Mouse (Mus musculus) cortical plate, adult 2 months (tissue): ENCODE data around the gene Mrpl27. TPM values are rescaled to one million over a fixed set of nuclear protein-coding genes. Genes with fewer than 3 reads are reported as not detected.

Source experiments
- H3K27ac ChIP-seq: fragments of 200-500 bp; 2 replicates; pipeline ENCODE4 v1.5.1; 2012; ENCODE audit warnings: low read length, control low read depth, inconsistent platforms; ENCODE audit not compliant: insufficient read depth
- H3K4me1 ChIP-seq: fragments of 200-500 bp; 2 replicates; pipeline ENCODE4 v1.6.1; 2011; ENCODE audit warnings: low read length; ENCODE audit not compliant: control insufficient read depth, insufficient read depth
- H3K4me3 ChIP-seq: fragments of 200-500 bp; 2 replicates; pipeline ENCODE4 v1.5.1; 2011; ENCODE audit warnings: mild to moderate bottlenecking, low read length, control low read depth; ENCODE audit not compliant: insufficient read depth
- CTCF ChIP-seq: fragments of 200-500 bp; IDR thresholded peaks from 2 replicates; pipeline ENCODE4 v1.5.1; 2011; ENCODE audit warnings: mild to moderate bottlenecking, control low read depth, low read length; ENCODE audit not compliant: insufficient read depth; ENCODE audit errors: extremely low read depth
- POLR2A ChIP-seq: fragments of 200-500 bp; IDR thresholded peaks from 2 replicates; pipeline ENCODE4 v1.6.1; 2011; ENCODE audit warnings: mild to moderate bottlenecking, low read length, control low read depth; ENCODE audit not compliant: insufficient read depth; ENCODE audit errors: extremely low read depth
- polyA plus RNA-seq: library from polyadenylated mRNA; depleted of rRNA; stranded (reverse); fragments of >200 nt; gene quantifications from 2 replicates; pipeline ENCODE4 v1.2.3, GENCODE M21; 2012; rRNA removed

Gene Mrpl27
- polyA plus RNA-seq, 1 experiment, result 122 TPM

DNA sequence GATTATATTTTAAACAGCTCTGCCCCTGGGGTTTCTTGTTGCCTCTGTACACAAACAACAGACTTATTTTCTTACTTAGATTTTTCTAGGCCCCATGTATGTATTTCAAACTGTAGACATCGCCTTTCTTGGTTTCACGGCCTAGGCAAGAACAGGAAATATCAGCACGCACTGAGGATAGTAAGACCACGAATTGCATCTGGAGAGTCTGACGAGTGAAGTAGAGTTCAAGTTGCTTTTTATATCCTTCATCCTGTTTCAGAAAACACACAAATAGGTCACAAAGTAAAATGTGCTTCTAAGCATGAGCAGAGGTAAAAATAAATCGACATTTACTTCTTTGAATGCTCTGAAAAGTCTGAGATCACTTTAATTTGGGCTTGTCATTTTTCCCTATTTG lies 41.9 kb downstream of the Mrpl27 start:
- TF ChIP-seq POLR2A (no peak), CTCF (no peak)
- H3K4me3 ChIP-seq, result no peak overlapping the region
- no peaks in the 10 kb centered on the region for H3K4me1 ChIP-seq
- no peak overlapping the region for H3K27ac ChIP-seq

DNA sequence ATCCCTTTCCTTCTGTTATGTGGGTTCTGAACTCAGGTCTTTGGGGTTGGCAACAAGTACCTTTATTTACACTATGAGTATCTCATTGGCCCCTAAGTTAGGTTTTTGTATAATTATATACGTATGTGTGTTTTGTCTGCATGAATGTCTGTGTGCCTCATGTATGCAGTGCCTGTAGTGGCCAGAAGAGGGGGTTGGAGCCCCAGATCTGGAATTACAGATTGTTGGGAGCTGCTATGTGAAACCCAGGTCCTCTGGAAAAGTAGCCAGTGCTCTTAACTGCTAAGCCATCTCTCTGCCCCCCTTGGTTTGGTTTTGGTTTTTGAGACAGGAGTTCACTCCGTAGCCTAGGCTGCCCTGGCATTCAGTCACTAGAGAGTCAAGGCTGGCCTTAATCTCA lies 43.6 kb downstream of the Mrpl27 start:
- no peak for TF ChIP-seq CTCF
- no peak for TF ChIP-seq POLR2A
- H3K4me1 ChIP-seq, result no peaks in the 10 kb centered on the region
- H3K27ac ChIP-seq, result no peak overlapping the region
- no peak overlapping the region for H3K4me3 ChIP-seq

DNA sequence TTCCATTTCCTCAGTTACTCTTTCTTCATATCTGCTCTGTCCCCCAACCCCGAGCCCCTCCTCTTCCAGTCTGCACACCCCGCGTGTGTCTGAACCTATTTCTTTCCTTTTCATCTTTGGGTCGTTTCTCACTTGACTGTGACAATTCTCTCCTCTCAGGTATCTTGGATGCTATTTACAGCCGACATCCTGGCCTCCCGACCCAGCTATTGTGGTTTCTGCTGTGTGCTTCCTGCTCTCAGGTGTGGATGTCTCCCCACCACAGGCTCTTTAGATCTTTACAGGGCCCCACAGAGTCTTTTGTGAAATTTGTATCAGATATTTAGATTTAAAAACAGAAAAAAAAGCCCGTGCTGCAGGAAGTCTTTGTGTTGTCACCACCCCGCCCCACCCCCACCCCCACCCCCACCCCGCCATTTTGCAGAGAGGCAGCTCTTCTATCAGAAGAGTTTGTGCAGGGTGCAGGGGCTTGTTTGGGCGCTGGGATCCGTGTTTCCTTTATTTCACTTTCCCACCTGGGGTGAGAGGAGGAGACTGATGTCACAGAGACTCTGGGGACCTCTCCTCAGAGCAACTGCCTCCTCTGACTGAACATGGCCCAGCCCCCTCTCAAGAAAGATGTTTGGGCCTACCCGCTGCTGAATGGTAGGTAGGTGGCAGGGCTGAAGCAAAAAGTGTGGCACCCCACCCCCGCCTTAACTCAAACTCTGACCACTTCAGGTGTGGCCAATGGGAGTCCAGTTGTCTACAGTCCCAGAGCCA lies 44.3 kb downstream of the Mrpl27 start:
- no peak overlapping the region for H3K4me3 ChIP-seq
- TF ChIP-seq CTCF (no peak), POLR2A (no peak)
- H3K4me1 ChIP-seq, result no peaks in the 10 kb centered on the region
- no peak overlapping the region for H3K27ac ChIP-seq

DNA sequence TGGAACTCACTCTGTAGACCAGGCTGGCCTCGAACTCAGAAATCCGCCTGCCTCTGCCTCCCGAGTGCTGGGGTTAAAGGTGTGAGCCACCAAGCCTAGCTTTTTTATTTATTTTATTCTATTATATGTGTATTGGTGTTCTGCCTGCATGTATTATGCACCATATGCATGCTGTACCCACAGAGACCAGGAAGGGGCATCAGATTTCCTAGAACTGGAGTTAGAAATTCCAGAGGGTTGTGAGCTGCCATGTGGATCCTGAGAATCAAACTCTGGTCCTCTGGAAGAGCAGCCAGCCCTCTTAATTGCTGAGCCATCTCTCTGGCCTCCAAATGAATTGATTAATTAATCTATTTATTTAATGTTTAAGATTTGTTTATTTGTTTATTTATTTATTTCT lies 45.8 kb downstream of the Mrpl27 start:
- Histone ChIP-seq H3K4me1 (no peaks in the 10 kb centered on the region), H3K4me3 (no peak overlapping the region), H3K27ac (no peak overlapping the region)
- TF ChIP-seq POLR2A (no peak), CTCF (no peak)

DNA sequence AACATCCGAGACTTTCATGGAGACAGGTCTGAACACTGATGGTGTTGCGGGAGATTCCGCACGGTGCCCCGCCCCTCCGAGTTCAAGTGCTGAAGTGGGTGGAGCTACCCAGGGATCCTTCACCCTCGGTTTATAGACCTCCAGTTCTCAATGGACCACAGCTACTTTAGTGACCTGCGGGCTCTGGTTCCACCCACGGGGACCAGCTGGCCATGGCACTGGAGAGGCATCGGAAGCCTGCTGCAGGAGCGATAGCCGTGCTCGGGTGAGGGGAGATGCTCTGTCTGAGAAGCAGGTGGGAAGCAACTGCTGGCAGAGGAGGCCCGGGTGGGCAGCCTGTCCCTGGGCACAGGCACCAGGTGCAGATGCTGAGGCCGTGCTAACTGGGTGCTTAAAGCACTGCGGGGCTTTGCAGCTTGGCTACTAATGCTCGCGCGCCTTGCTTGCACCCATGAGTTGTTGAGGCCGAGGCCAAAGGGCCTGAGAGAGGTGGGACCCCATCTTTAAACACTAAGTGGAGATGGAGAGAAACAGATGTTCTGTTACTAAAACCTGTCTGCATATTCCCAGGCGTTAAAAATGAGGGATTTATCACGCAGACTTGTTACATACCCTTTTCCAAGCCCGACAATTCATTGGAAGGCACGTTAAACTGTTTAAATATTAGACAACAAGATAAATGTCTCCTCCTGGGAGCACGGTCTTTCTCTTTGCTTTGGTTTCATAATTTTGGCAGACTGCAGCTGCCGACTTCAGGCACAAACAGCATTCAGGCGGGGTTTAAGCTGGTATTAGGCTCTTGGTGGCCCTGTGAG lies 48.0 kb downstream of the Mrpl27 start:
- H3K27ac ChIP-seq, result no peak overlapping the region
- TF ChIP-seq CTCF (no peak), POLR2A (no peak)
- H3K4me3 ChIP-seq, result no peak overlapping the region
- H3K4me1 ChIP-seq, result no peaks in the 10 kb centered on the region

DNA sequence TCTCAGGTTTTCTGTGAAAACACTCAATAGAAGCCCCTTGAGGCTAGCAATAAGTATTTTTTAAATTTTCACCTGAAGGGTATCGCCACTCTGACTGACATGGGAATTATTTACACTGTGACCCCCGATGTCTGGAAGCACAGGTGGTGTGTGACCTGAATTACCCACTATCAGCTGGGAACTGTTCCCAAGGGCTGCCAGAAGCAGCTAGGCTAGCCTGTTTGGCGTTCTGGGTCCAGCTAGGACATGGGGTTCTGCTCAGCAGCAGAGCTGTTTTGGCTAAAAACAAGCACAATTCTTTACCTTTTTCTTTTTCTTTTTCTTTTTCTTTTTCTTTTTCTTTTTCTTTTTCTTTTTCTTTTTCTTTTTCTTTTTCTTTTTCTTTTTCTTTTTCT lies 48.6 kb downstream of the Mrpl27 start:
- Histone ChIP-seq H3K4me3 (no peak overlapping the region), H3K27ac (no peak overlapping the region)
- TF ChIP-seq CTCF (no peak), POLR2A (no peak)

DNA sequence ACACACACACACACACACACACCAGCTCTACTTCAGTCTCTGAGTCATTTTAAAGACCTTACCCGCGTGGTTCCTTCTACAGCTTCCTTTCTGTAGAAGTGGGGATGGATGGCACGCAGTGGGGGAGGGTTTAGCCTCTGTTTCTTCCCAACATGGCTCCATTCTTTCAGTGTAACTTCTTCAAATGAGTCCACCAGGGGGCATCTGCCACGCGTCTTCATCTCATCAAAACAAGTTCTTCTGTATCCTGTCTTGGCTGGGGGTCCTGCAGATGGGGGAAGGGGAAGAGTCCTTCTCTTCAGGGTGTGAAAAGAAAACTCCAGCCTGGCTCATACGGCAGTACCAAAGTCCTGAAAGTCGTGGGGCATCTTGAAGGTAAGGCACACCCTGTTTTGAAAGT lies 50.5 kb downstream of the Mrpl27 start:
- TF ChIP-seq CTCF (no peak), POLR2A (no peak)
- H3K4me1 ChIP-seq, result no peaks in the 10 kb centered on the region
- no peak overlapping the region for H3K4me3 ChIP-seq
- H3K27ac ChIP-seq, result no peak overlapping the region

More for the DNA sequence above, 48.6 kb downstream of the Mrpl27 start:
- H3K4me1 ChIP-seq, result no peaks in the 10 kb centered on the region

DNA sequence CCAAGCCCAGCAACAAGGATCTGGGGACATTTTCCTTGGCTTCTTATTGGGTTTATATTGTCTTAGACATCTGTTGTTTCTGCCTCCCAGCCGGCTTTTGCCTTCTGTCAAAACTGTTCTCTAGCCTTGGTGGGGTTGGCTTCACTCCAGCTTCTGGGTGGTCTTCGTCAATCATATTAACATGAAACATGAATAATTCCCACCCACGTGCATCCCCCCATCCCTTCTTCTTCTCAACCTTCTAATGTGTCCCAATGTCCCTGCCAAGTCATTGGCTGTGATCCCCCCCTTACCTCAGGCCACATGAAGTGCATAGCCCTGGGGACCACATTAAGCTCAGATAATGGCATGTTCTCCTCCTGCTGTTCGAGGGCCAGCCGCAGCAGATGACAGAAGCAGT lies 50.9 kb downstream of the Mrpl27 start, which contains the start of gene Gm11541:
Gene Gm11541, minus strand, starts transcription at position 28 of the 400 bp plus-strand sequence.
- TF ChIP-seq POLR2A (no peak), CTCF (no peak)
- H3K4me1 ChIP-seq, result no peaks in the 10 kb centered on the region
- no peak within 1 kb of the TSS for H3K4me3 ChIP-seq
- no peak within 1 kb of the TSS for H3K27ac ChIP-seq

Other genes with a start within 250 kb of the Mrpl27 start
- 137 and 159 TPM in 2 replicates for gene Cacna1g, start 179.6 kb upstream of the Mrpl27 start, polyA plus RNA-seq
- 0.15 and 0.25 TPM in 2 replicates for gene Spata20, start 167.6 kb upstream of the Mrpl27 start, polyA plus RNA-seq
- gene Epn3, start 153.8 kb upstream of the Mrpl27 start, polyA plus RNA-seq, result 0.76 and 0.98 TPM in 2 replicates
- 2.4 and 2.5 TPM in 2 replicates for gene Mycbpap, start 132.0 kb upstream of the Mrpl27 start, polyA plus RNA-seq
- gene Rsad1, start 104.5 kb upstream of the Mrpl27 start, polyA plus RNA-seq, result 16.9 and 18.3 TPM in 2 replicates
- 0.08 and 0.15 TPM in 2 replicates for gene Chad, start 88.7 kb upstream of the Mrpl27 start, polyA plus RNA-seq
- gene Acsf2, start 51.9 kb upstream of the Mrpl27 start, polyA plus RNA-seq, result 15.2 and 15.8 TPM in 2 replicates
- gene Lrrc59, start 24.0 kb upstream of the Mrpl27 start, polyA plus RNA-seq, result 70.9 and 71.8 TPM in 2 replicates
- gene Eme1, start 197 bp downstream of the Mrpl27 start, polyA plus RNA-seq, result 0.17 TPM in 2 replicates
- 21.2 and 22.3 TPM in 2 replicates for gene Xylt2, start 23.7 kb downstream of the Mrpl27 start, polyA plus RNA-seq
- not detected in 2 replicates for gene Gm11541, start 50.7 kb downstream of the Mrpl27 start, polyA plus RNA-seq
- gene Cdc34b, start 88.0 kb downstream of the Mrpl27 start, polyA plus RNA-seq, result 0.08 and 0.13 TPM in 2 replicates
- not detected in 2 replicates for gene Tmem92, start 128.9 kb downstream of the Mrpl27 start, polyA plus RNA-seq